Mouse (Mus musculus): Measurements from ENCODE around the gene Pxylp1. TPM values are rescaled to one million over a fixed set of nuclear protein-coding genes. Genes with fewer than 3 reads are reported as not detected.

Gene Pxylp1
- polyA plus RNA-seq, 1 experiment from 2014 or later: 48.5 TPM

- Histone ChIP-seq H3K4me1 (peaks cover 21% of the 10 kb centered on the region), H3K9me3 (no peaks in the 10 kb centered on the region), H3K9ac (no peak overlapping the region), H3K27me3 (no peaks in the 10 kb centered on the region), H3K36me3 (replicated peaks) (no peaks in the 10 kb centered on the region), H3K4me3 (replicated peaks) (no peak overlapping the region), H3K4me2 (no peak overlapping the region), H3K27ac (no peak overlapping the region)
- no peak for ATAC-seq (ENCODE audit: low FRiP score)
- WGBS: 31% methylated on average over 5 of the region's 5 CpGs
These were observed 92.2 kb downstream of the Pxylp1 start for GRCm38 (mm10) chr9:96800131-96800825.

GRCm38 (mm10) chr9:96797311-96797710 is 95.2 kb downstream of the Pxylp1 start:
- Histone ChIP-seq H3K4me2 (no peak overlapping the region), H3K36me3 (replicated peaks) (no peaks in the 10 kb centered on the region), H3K4me1 (peaks cover 25% of the 10 kb centered on the region), H3K27ac (no peak overlapping the region), H3K9me3 (no peaks in the 10 kb centered on the region), H3K9ac (no peak overlapping the region), H3K4me3 (replicated peaks) (no peak overlapping the region), H3K27me3 (no peaks in the 10 kb centered on the region)
- WGBS: 95% methylated on average over 3 of the region's 3 CpGs
- no peak for ATAC-seq (ENCODE audit: low FRiP score)

GRCm38 (mm10) chr9:96795399-96795928 is 97.0 kb downstream of the Pxylp1 start:
- 17% methylated on average over 10 of the region's 10 CpGs for WGBS
- Histone ChIP-seq H3K4me1 (peaks cover 21% of the 10 kb centered on the region), H3K4me2 (peak overlapping the region; percentile 66), H3K36me3 (replicated peaks) (no peaks in the 10 kb centered on the region), H3K9me3 (no peaks in the 10 kb centered on the region), H3K27me3 (no peaks in the 10 kb centered on the region), H3K27ac (peak overlapping the region; percentile 62; the same call in 1 of the 2 replicates), H3K4me3 (replicated peaks) (peak overlapping the region; percentile 41), H3K9ac (peak overlapping the region; percentile 59)
- ATAC-seq (ENCODE audit: low FRiP score): peak; percentile 82

GRCm38 (mm10) chr9:96794601-96795000 is 97.9 kb downstream of the Pxylp1 start:
- Histone ChIP-seq H3K9ac (no peak overlapping the region), H3K36me3 (replicated peaks) (no peaks in the 10 kb centered on the region), H3K27ac (no peak overlapping the region), H3K9me3 (no peaks in the 10 kb centered on the region), H3K4me2 (no peak overlapping the region), H3K27me3 (no peaks in the 10 kb centered on the region), H3K4me1 (peaks cover 14% of the 10 kb centered on the region), H3K4me3 (replicated peaks) (no peak overlapping the region)
- 94% methylated on average over 2 of the region's 2 CpGs for WGBS
- ATAC-seq (ENCODE audit: low FRiP score): no peak

- H3K27ac ChIP-seq: no peak overlapping the region
- H3K36me3 ChIP-seq (replicated peaks): no peaks in the 10 kb centered on the region
- H3K4me2 ChIP-seq: no peak overlapping the region
- H3K4me1 ChIP-seq: peaks cover 10% of the 10 kb centered on the region; the same call in 1 of the 2 replicates
- no peak overlapping the region for H3K9ac ChIP-seq
- H3K27me3 ChIP-seq: no peaks in the 10 kb centered on the region
- no peak overlapping the region for H3K4me3 ChIP-seq (replicated peaks)
- ATAC-seq (ENCODE audit: low FRiP score): no peak
- no peaks in the 10 kb centered on the region for H3K9me3 ChIP-seq
- 87% methylated on average over 2 of the region's 2 CpGs for WGBS
These were observed 99.9 kb downstream of the Pxylp1 start for GRCm38 (mm10) chr9:96792543-96792942.

GRCm38 (mm10) chr9:96790389-96791007 is 102.0 kb downstream of the Pxylp1 start:
- no peak overlapping the region for H3K9ac ChIP-seq
- H3K27ac ChIP-seq: no peak overlapping the region
- H3K4me2 ChIP-seq: no peak overlapping the region
- no peaks in the 10 kb centered on the region for H3K36me3 ChIP-seq (replicated peaks)
- H3K9me3 ChIP-seq: no peaks in the 10 kb centered on the region
- H3K27me3 ChIP-seq: no peaks in the 10 kb centered on the region
- no peak for ATAC-seq (ENCODE audit: low FRiP score)
- WGBS: 42% methylated on average over 4 of the region's 4 CpGs
- no peak overlapping the region for H3K4me3 ChIP-seq (replicated peaks)
- H3K4me1 ChIP-seq: peaks cover 6% of the 10 kb centered on the region; the same call in 1 of the 2 replicates

- Histone ChIP-seq H3K36me3 (replicated peaks) (no peaks in the 10 kb centered on the region), H3K9me3 (no peaks in the 10 kb centered on the region), H3K4me2 (no peak overlapping the region), H3K9ac (no peak overlapping the region), H3K27me3 (no peaks in the 10 kb centered on the region), H3K27ac (no peak overlapping the region), H3K4me3 (replicated peaks) (no peak overlapping the region), H3K4me1 (no peaks in the 10 kb centered on the region)
- ATAC-seq (ENCODE audit: low FRiP score): no peak
- whole genome bisulfite sequencing: 64% methylated on average over 3 of the region's 3 CpGs
These were observed 102.6 kb downstream of the Pxylp1 start for GRCm38 (mm10) chr9:96789906-96790305.

GRCm38 (mm10) chr9:96787797-96788196 is 104.7 kb downstream of the Pxylp1 start:
- no peaks in the 10 kb centered on the region for H3K4me1 ChIP-seq
- no peak overlapping the region for H3K4me2 ChIP-seq
- WGBS: 85% methylated on average over 10 of the region's 10 CpGs
- H3K27ac ChIP-seq: no peak overlapping the region
- ATAC-seq (ENCODE audit: low FRiP score): no peak
- H3K36me3 ChIP-seq (replicated peaks): no peaks in the 10 kb centered on the region
- H3K4me3 ChIP-seq (replicated peaks): no peak overlapping the region
- H3K9ac ChIP-seq: no peak overlapping the region
- no peaks in the 10 kb centered on the region for H3K9me3 ChIP-seq
- H3K27me3 ChIP-seq: no peaks in the 10 kb centered on the region

GRCm38 (mm10) chr9:96785871-96786342 is 106.6 kb downstream of the Pxylp1 start:
- Histone ChIP-seq H3K9ac (no peak overlapping the region), H3K36me3 (replicated peaks) (no peaks in the 10 kb centered on the region), H3K9me3 (no peaks in the 10 kb centered on the region), H3K4me2 (no peak overlapping the region), H3K27ac (no peak overlapping the region), H3K4me1 (no peaks in the 10 kb centered on the region), H3K27me3 (no peaks in the 10 kb centered on the region), H3K4me3 (replicated peaks) (no peak overlapping the region)
- 67% methylated on average over 9 of the region's 9 CpGs for WGBS
- ATAC-seq (ENCODE audit: low FRiP score): no peak

- WGBS: 87% methylated on average over 3 of the region's 3 CpGs
- Histone ChIP-seq H3K4me3 (replicated peaks) (no peak overlapping the region), H3K27me3 (no peaks in the 10 kb centered on the region), H3K27ac (no peak overlapping the region), H3K36me3 (replicated peaks) (no peaks in the 10 kb centered on the region), H3K9me3 (no peaks in the 10 kb centered on the region), H3K9ac (no peak overlapping the region), H3K4me2 (no peak overlapping the region), H3K4me1 (no peaks in the 10 kb centered on the region)
- ATAC-seq (ENCODE audit: low FRiP score): no peak
These were observed 107.3 kb downstream of the Pxylp1 start for GRCm38 (mm10) chr9:96785187-96785586.

- no peaks in the 10 kb centered on the region for H3K4me1 ChIP-seq
- H3K27ac ChIP-seq: no peak overlapping the region
- H3K9me3 ChIP-seq: no peaks in the 10 kb centered on the region
- 90% methylated on average over 9 of the region's 9 CpGs for WGBS
- no peaks in the 10 kb centered on the region for H3K27me3 ChIP-seq
- no peak overlapping the region for H3K4me2 ChIP-seq
- ATAC-seq (ENCODE audit: low FRiP score): no peak
- no peak overlapping the region for H3K4me3 ChIP-seq (replicated peaks)
- H3K9ac ChIP-seq: no peak overlapping the region
- no peaks in the 10 kb centered on the region for H3K36me3 ChIP-seq (replicated peaks)
These were observed 108.8 kb downstream of the Pxylp1 start for GRCm38 (mm10) chr9:96783667-96784066.

- no peak overlapping the region for H3K27ac ChIP-seq
- H3K27me3 ChIP-seq: no peaks in the 10 kb centered on the region
- no peaks in the 10 kb centered on the region for H3K9me3 ChIP-seq
- no peak overlapping the region for H3K4me3 ChIP-seq (replicated peaks)
- no peak overlapping the region for H3K9ac ChIP-seq
- ATAC-seq (ENCODE audit: low FRiP score): no peak
- WGBS: 68% methylated on average over 5 of the region's 5 CpGs
- no peaks in the 10 kb centered on the region for H3K36me3 ChIP-seq (replicated peaks)
- no peak overlapping the region for H3K4me2 ChIP-seq
- H3K4me1 ChIP-seq: no peaks in the 10 kb centered on the region
These were observed 109.2 kb downstream of the Pxylp1 start for GRCm38 (mm10) chr9:96783258-96783657.

Measured in forebrain, embryonic 12.5 days (tissue).